Mouse (Mus musculus) embryo, embryonic 10.5 days (tissue): ENCODE measurements around the gene Vat1l.

ENCODE experiments used
- DNase-seq: peaks from one replicate; pipeline ENCODE4 v3.0.0-alpha.2; 2015; ENCODE audit warnings: low spot score

The Vat1l gene

GRCm38 (mm10) chr8:114295749-114296067 is 90.3 kb downstream of the Vat1l start:
- peak; percentile 3 for DNase-seq

- peak; percentile 72 for DNase-seq
These were observed 92.8 kb downstream of the Vat1l start for GRCm38 (mm10) chr8:114298253-114298652.

GRCm38 (mm10) chr8:114300072-114300471 is 94.7 kb downstream of the Vat1l start:
- DNase-seq: no peak

GRCm38 (mm10) chr8:114306296-114306695 is 100.9 kb downstream of the Vat1l start:
- no peak for DNase-seq

GRCm38 (mm10) chr8:114314669-114315325 is 109.4 kb downstream of the Vat1l start:
- DNase-seq: no peak

GRCm38 (mm10) chr8:114318161-114318560 is 112.7 kb downstream of the Vat1l start:
- no peak for DNase-seq

- no peak for DNase-seq
These were observed 116.7 kb downstream of the Vat1l start for GRCm38 (mm10) chr8:114322096-114322495.

- no peak for DNase-seq
These were observed 126.5 kb downstream of the Vat1l start for GRCm38 (mm10) chr8:114331928-114332327.

- DNase-seq: peak; percentile 40
These were observed 127.5 kb downstream of the Vat1l start for GRCm38 (mm10) chr8:114332949-114333348.

GRCm38 (mm10) chr8:114335721-114336120 is 130.3 kb downstream of the Vat1l start:
- peak; percentile 34 for DNase-seq

GRCm38 (mm10) chr8:114342276-114342675 is 136.9 kb downstream of the Vat1l start:
- no peak for DNase-seq

- DNase-seq: no peak
These were observed 139.4 kb downstream of the Vat1l start for GRCm38 (mm10) chr8:114344789-114345188.

GRCm38 (mm10) chr8:114346045-114346444 is 140.6 kb downstream of the Vat1l start:
- DNase-seq: no peak

GRCm38 (mm10) chr8:114351643-114352427 is 146.4 kb downstream of the Vat1l start:
- DNase-seq: no peak

- DNase-seq: no peak
These were observed 155.1 kb downstream of the Vat1l start for GRCm38 (mm10) chr8:114360506-114360905.

- peak; percentile 37 for DNase-seq
These were observed 157.8 kb downstream of the Vat1l start for GRCm38 (mm10) chr8:114363167-114363566.

- DNase-seq: no peak
These were observed 158.2 kb downstream of the Vat1l start for GRCm38 (mm10) chr8:114363656-114364055.

- peak; percentile 87 for DNase-seq
These were observed 163.9 kb downstream of the Vat1l start for GRCm38 (mm10) chr8:114369038-114369976.

GRCm38 (mm10) chr8:114374390-114374789 is 169.0 kb downstream of the Vat1l start:
- peak; percentile 15 for DNase-seq

GRCm38 (mm10) chr8:114384189-114384588 is 178.8 kb downstream of the Vat1l start:
- DNase-seq: no peak

GRCm38 (mm10) chr8:114387494-114387893 is 182.1 kb downstream of the Vat1l start:
- DNase-seq: no peak

- DNase-seq: peak; percentile 28
These were observed 185.2 kb downstream of the Vat1l start for GRCm38 (mm10) chr8:114390465-114391254.
